In the genomic region with DNA sequence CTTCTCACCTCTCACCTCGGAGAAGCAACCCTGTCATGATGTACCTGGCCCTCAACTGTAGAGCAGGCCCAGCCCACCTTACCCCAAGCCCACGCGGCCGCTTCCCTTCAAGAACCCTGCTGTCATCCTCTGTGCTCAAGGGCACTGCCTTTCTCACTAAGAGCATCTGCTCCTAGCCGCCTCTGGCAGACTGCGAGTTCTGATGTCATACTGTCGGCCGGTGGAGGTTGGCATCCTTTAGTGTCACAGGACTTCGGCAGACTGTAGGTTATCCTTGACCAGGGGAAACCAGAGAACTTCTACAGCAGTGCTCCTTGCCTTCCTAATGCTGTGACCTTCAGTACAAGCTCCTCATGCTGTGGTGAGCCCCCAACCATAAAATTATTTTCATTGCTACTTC, we compare ENCODE assay signal across 16 mouse cellular contexts. TPM values are rescaled to one million over a fixed set of nuclear protein-coding genes. Genes with fewer than 3 reads are reported as not detected.
"Had no signal": no experiment of that assay in that cellular context is flagged by ENCODE, and none has a peak within 500 bp of the region (broad histone marks: within the 10 kb centered on the region; RNA-seq: fewer than 3 reads in every experiment).

No protein-coding gene starts in this region.

- H3K27ac ChIP-seq: limb, embryonic 12.5 days; limb, embryonic 15.5 days; liver, embryonic 14.5 days; midbrain, embryonic 10.5 days; midbrain, embryonic 13.5 days; neural tube, embryonic 13.5 days had no signal

- H3K4me3 ChIP-seq: limb, embryonic 12.5 days; limb, embryonic 15.5 days; megakaryocyte, embryonic 14.5 days; midbrain, embryonic 10.5 days; midbrain, embryonic 13.5 days; myocyte; neural tube, embryonic 13.5 days had no signal

- DNase-seq: left cerebral cortex, postnatal 4 days; thymus, adult 18-20 months had no signal

RNA-seq across cellular contexts. Expression of gene AC141477.1, which starts 49.1 kb away (rescaled TPM):
- total RNA-seq: layer of hippocampus, adult 18-20 months; layer of hippocampus, postnatal 14 days; left cerebral cortex, adult 8-10 months; left cerebral cortex, postnatal 14 days; left cerebral cortex, postnatal 4 days had no signal

RNA-seq across cellular contexts. Expression of gene 2610028H24Rik, which starts 57.7 kb away (rescaled TPM):
- total RNA-seq: layer of hippocampus, adult 18-20 months; layer of hippocampus, postnatal 14 days; left cerebral cortex, adult 8-10 months; left cerebral cortex, postnatal 14 days; left cerebral cortex, postnatal 4 days; monocyte, adult 5-6 weeks; neutrophil, adult 5-6 weeks had no signal
